Mouse (Mus musculus) thymus, postnatal 14 days (tissue): Measurements from ENCODE around the gene Polr2l.
A peak's percentile ranks its signal among the peaks of the same experiment; 100 is the strongest.

Source experiments
- DNase-seq: peaks from one replicate; pipeline ENCODE4 v3.0.0; 2021

The Polr2l gene

GRCm38 (mm10) chr7:141467230-141468030 is 7.5 kb downstream of the Polr2l start, which contains the start of gene Cd151:
Gene Cd151 (plus strand): TSS chr7:141467392.
- DNase-seq = peak; percentile 75

DNA sequence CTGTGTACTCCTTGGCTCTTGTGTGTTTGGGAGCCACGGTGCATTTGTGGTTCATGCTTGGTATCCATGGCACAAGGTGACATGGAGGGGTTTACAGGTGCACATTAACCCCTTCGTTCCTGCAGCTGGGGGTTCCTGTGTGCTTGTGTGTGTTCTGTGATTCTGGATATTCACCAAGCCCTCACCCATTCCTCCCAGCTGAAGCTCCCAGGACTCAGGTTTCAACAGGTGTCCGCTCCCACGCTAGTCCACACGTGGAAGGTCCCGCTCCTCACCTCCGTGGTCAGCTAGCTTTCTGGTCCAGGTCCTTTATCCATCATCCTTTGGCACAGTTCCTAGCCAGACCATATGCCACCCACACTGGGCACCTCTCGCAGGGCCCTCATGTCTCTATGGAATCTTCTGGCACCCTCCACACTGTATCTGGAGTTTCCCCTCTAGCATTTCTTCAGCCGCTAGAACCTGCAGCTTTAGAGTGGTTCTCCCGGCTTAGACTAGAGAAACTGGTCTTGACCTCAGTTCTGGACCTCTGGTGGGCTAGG is 8.3 kb downstream of the Polr2l start:
- no peak for DNase-seq

- no peak for DNase-seq
Observed at GRCm38 (mm10) chr7:141466045-141466394, 8.9 kb downstream of the Polr2l start.

- peak; percentile 9 for DNase-seq
Observed at GRCm38 (mm10) chr7:141465388-141466044, 9.4 kb downstream of the Polr2l start.

DNA sequence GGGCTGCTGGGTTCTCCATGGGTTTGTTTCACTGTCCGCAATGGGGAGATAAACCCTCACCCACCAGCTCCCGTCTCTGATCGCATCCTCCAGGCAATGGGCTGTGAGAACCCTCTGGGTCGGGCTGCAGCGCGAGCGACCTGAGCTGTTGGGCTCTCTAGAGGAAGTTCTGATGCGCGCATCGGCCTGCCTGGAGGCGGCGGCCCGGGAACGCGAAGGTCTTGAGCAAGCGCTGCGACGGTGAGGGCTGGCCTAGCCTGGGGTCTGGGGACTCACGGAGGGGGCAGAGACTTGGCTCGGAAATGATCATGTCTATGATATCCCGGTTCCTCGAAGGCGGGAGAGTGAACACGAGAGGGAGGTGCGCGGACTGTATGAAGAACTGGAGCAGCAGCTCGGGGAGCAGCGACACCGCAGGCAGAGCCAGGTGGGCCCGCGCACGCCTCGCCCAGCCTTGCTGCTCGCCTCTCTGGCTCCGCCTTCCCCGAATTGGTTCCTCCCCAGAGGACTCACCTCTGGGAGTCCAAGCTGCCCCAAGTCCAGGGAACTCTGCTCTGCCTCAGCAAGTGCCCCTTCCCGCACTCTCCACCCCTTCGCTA is 10.2 kb downstream of the Polr2l start:
- DNase-seq = peak; percentile 64

DNA sequence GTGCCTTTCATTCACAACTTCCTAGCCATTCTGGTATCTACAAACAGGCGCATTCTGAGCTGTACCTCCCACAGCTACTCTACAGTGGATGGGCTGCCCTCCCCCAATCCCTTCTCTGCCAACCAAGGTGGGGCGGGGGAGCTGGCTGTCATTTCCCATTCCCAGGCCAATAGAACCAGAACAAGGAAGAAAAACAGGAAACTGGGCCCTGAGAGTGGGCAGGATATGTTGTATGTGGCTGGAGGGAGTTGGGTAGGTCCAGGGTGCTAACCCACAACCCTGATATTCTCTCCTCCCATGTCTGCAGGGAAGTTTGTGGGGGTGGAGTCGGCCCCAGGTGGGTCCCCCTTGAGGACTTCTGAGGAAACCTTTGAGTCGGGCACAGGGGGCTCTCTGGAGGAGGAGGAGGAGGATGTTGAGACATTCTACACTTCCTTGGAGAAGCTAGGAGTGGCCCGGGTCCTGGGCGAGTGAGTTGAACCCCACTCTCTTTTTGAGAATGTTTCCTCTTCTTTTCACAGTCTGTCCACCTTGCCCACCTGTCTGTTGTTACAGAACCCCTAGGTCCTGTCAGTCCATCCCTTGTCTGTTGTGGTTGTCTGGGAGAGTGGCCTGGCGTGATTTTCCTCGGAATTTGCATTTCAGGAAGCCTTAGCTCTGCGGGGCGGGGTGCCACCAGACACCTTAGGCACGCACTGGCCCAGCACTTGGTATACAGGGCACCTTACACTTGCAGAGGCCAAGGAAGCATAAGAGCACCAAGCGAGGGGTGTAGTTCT is 10.9 kb downstream of the Polr2l start:
- DNase-seq = no peak

DNA sequence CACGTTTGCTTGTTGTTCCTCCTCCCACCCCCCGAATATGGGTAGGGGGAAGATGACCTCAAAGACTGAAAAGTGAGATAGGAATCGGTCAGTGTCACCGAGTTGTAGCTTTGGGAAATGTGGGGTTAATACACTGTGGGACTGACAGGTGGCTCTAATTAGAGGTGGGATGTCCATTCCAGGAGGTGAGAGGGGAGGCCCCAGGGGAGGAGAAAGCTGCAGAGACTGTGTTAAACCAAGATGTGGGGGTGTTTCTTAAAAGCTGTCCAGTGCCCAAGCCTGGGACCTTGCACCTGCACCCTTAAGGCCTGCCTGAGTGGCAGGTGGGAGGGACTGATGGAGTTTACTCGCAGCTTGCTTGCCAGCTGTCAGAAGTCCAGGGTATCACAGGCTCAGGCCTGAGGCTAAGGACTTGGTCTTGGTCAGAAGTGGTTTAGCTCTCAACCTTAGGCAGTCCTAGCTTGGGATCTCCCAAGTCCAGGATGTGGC is 12.6 kb downstream of the Polr2l start:
- DNase-seq = no peak

DNA sequence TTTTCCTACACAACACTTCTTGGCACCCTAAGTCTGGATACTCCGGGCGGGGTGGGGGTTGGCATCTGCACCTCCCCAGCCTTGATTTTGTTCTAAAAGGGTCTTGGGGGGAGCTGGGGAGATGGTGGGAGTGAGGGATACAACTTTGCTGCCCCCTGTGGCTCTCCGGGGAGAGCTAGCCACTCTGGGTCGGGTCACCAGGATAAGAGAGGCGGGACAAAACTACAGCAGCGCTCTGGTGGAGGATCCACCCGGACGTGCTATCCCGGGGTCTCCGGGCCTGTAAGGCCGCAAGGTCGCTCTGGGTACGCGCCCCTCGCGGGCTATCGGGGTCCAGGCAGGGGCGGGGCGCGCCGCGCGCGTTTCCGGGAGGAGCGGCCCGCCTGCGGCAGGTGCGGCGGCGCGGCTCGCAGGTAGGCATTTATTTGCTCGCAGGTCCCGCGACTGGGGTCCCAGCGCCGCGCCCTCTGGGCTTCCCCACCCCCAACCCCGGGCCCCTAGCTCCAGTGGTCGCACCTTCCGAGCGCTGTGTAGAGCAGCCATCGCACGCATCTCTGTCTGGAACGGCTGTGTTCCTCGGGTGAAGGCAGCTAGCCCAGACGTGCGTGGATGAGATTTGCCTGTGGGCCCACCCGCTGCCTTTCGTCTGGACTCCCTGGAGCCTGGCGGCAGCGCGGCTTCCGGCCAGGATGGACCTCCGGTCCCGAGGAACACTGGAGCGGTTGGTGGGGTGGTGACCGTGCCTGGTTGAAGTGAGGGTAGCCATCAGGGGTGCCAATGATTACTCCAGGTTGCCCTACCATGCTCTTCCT is 13.2 kb downstream of the Polr2l start:
- peak; percentile 29 for DNase-seq

- DNase-seq = no peak
Observed at GRCm38 (mm10) chr7:141460391-141461113, 14.4 kb downstream of the Polr2l start, which contains the start of gene Cracr2b. Gene Cracr2b (plus strand): TSS chr7:141461094.

- DNase-seq = no peak
Observed at GRCm38 (mm10) chr7:141460001-141460390, 14.9 kb downstream of the Polr2l start.

- peak; percentile 13 for DNase-seq
Observed at GRCm38 (mm10) chr7:141459301-141459711, 15.6 kb downstream of the Polr2l start.

DNA sequence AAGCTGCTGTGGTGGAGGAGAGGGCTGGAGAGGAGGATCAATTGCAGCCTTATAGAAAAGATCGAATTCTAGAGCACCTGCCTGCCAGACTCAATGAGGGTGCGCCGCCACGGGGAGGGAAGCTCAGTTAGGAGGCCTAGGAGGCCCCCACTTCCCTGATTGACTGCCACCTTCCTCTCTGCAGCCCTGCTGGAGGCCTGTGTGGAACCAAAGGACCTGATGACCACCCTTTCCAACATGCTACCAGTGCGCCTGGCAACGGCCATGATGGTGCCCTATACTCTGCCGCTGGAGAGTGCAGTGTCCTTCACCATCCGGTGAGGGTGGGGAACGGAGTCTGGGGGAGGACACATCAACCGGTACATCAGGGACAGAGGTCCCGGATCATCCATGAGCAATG is 16.3 kb downstream of the Polr2l start:
- DNase-seq = no peak

DNA sequence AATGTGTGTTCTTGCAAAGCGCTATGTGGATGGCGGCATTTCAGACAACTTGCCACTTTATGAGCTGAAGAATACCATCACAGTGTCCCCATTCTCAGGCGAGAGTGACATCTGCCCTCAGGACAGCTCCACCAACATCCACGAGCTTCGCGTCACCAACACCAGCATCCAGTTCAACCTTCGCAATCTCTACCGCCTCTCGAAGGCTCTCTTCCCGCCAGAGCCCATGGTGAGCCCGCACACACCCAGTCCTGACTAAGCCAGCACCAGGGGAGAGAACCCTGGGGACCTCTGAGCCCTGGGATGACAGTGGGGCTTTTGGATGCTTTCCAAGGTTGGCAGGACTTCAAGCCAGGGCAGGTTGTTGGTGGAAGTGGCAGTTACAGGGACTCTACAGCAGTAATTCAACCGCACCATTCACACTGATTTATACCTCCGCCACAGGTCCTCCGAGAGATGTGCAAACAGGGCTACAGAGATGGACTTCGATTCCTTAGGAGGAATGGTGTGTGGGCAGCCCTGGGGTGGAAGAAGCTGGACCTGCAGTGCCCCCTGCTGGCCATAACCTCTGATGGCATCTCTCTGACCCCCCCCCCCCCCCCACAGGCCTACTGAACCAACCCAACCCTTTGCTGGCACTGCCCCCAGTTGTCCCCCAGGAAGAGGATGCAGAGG is 16.8 kb downstream of the Polr2l start:
- DNase-seq = peak; percentile 66

DNA sequence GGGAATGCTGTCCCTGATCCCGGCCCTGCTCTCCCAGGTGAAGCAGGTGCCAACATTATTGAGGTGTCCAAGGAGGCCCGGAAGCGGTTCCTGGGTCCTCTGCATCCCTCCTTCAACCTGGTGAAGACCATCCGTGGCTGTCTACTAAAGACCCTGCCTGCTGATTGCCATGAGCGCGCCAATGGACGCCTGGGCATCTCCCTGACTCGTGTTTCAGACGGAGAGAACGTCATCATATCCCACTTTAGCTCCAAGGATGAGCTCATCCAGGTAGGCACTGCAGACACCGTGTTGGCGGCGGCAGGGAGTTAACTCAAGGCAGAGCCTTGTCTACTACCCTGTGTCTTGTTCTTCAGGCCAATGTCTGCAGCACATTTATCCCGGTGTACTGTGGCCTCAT is 17.7 kb downstream of the Polr2l start:
- peak; percentile 5 for DNase-seq

GRCm38 (mm10) chr7:141456739-141457138 is 18.2 kb downstream of the Polr2l start:
- DNase-seq = no peak

DNA sequence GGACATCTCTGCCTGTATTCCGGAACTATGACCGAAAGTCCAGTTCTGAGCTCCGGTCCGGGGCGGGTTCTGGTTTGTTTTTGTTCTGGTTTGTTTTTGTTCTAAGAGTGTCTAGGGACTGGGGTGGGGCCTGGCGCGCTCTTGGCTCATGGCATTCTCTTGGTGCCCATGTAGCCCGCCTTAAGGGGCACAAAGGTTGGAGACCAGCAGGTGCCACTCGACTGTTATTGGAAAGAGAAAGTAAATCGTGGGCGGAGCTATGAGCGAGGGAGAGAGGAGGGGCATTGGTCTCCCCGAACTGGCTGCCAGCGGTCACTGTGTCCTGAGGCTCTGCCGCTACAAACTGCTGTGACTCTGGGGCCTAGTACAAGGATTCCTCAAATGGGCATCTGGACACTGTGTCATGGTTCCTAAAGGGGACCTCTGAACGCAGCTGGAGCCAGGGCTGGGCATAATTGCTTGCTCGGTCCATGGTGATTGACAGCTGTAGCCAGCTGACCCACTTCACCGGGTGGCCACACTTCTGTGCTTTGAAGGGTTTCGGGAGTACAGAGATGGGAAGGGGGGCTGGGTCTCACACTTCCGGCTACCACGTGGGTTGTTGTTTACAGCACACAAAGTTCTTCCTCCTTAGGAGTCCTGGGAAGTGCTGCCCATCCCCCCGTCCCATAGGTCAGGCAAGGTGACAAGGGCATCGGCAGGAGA is 19.2 kb downstream of the Polr2l start:
- DNase-seq = peak; percentile 60

- peak; percentile 98 for DNase-seq
Observed at GRCm38 (mm10) chr7:141454967-141455551, 19.9 kb downstream of the Polr2l start, which contains the start of gene Pnpla2. Gene Pnpla2 (plus strand): TSS chr7:141455198.

- DNase-seq = no peak
Observed at GRCm38 (mm10) chr7:141453636-141454035, 21.3 kb downstream of the Polr2l start.

DNA sequence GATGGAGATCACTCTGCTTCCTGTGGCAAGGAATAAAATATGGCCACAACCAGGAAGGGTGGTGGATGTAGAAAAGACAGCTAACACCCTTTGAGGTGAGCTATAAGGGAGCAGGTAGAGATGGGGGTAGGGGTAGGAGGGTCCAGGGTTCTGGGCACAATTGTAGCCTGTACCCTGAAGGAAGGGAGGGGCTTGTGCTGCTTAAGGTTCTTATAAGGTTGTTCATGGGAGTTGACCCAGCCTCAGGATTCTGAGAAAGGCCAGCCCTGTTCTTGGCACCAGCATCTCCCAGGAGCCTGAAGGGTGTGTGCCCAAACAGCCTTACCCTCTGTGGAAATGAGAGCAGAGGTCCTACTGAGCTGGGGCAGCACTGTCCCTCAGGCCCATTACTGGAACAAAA is 23.0 kb downstream of the Polr2l start:
- no peak for DNase-seq
